Mouse (Mus musculus) neural tube, embryonic 15.5 days (tissue): ENCODE data around the gene Lamb1. TPM values are rescaled to one million over a fixed set of nuclear protein-coding genes. Genes with fewer than 3 reads are reported as not detected.

Experiments used
- ATAC-seq: fragments of 200-750 bp; cut with Nextera tagmentation; 2 replicates; pipeline ENCODE4 v1.8.0; 2017; ENCODE audit warnings: mild to moderate bottlenecking, moderate TSS enrichment, moderate library complexity; ENCODE audit not compliant: low FRiP score
- H3K27ac ChIP-seq: fragments of 300-500 bp; sonication (generic); replicated peaks from 2 replicates; pipeline ENCODE4 v1.5.1; 2015; ENCODE audit warnings: mild to moderate bottlenecking, inconsistent platforms
- H3K27me3 ChIP-seq: fragments of 300-500 bp; sonication (generic); replicated peaks from 2 replicates; pipeline ENCODE4 v1.6.1; 2015; ENCODE audit warnings: inconsistent platforms
- H3K36me3 ChIP-seq: fragments of 300-500 bp; sonication (generic); 2 replicates; pipeline ENCODE4 v1.6.1; 2015; ENCODE audit warnings: inconsistent platforms
- H3K4me1 ChIP-seq: fragments of 300-500 bp; sonication (generic); 2 replicates; pipeline ENCODE4 v1.6.1; 2015; ENCODE audit warnings: inconsistent platforms
- H3K4me2 ChIP-seq: fragments of 300-500 bp; sonication (generic); 2 replicates; pipeline ENCODE4 v1.6.1; 2015; ENCODE audit warnings: inconsistent platforms, mild to moderate bottlenecking, moderate library complexity
- H3K4me3 ChIP-seq: fragments of 300-500 bp; sonication (generic); replicated peaks from 2 replicates; pipeline ENCODE4 v1.5.1; 2015; ENCODE audit warnings: mild to moderate bottlenecking, inconsistent platforms
- H3K9ac ChIP-seq: fragments of 300-500 bp; sonication (generic); replicated peaks from 2 replicates; pipeline ENCODE4 v1.6.1; 2015; ENCODE audit warnings: mild to moderate bottlenecking, inconsistent platforms
- H3K9me3 ChIP-seq: fragments of 300-500 bp; sonication (generic); replicated peaks from 2 replicates; pipeline ENCODE4 v1.6.1; 2016; ENCODE audit warnings: inconsistent platforms
- WGBS: fragments of 180-500 bp; shearing (Covaris S2); methylation state at CpG from one replicate; pipeline ENCODE4 v1.1.7; 2015; ENCODE audit warnings: mixed read lengths; 5-methylcytosine and 5-hydroxymethylcytosine counted together
- polyA plus RNA-seq: library from polyadenylated mRNA; unstranded; fragments of >200 nt; fragmentation: Nextera tagmentation; extraction: Ambion mirVana; gene quantifications from 2 replicates; pipeline ENCODE4 v1.2.1, GENCODE M21; 2015

Lamb1 gene
- polyA plus RNA-seq, 1 experiment from 2014 or later: 17.4 TPM

GRCm38 (mm10) chr12:31293361-31294142 lies 28.5 kb downstream of the Lamb1 start:
- ATAC-seq: no peak
- Histone ChIP-seq H3K36me3 (no peaks in the 10 kb centered on the region), H3K27ac (no peak overlapping the region), H3K4me3 (no peak overlapping the region), H3K4me1 (peaks cover 5% of the 10 kb centered on the region; the same call in 1 of the 2 replicates), H3K4me2 (no peak overlapping the region), H3K9ac (no peak overlapping the region), H3K9me3 (no peaks in the 10 kb centered on the region), H3K27me3 (no peaks in the 10 kb centered on the region)
- WGBS: 75% methylated on average over 15 of the region's 15 CpGs

DNA sequence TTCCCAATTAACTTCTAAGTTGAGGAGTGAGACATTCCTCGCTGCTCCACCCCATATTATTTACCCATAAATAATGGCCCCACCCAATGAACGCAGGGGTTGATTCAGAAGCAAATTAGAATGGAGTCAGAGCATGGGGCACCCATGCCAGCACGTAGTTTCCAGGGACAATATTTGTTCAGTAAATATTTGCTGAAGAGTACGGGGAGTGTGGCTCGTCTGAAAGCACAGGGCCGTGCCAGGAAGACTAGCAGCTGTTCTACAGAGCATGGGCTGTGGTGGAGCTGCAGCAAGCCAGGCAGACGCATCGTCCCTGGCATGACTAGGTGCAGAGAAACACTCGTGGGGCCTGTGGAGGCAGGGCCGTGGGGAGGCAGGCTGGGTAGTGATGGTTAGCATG lies 29.5 kb downstream of the Lamb1 start:
- Histone ChIP-seq H3K9me3 (no peaks in the 10 kb centered on the region), H3K4me1 (peaks cover 5% of the 10 kb centered on the region; the same call in 1 of the 2 replicates), H3K4me3 (no peak overlapping the region), H3K27ac (no peak overlapping the region), H3K9ac (no peak overlapping the region), H3K4me2 (no peak overlapping the region), H3K27me3 (no peaks in the 10 kb centered on the region), H3K36me3 (no peaks in the 10 kb centered on the region)
- ATAC-seq: no peak
- WGBS: 60% methylated on average over 10 of the region's 10 CpGs

- no peaks in the 10 kb centered on the region for H3K27me3 ChIP-seq
- no peaks in the 10 kb centered on the region for H3K9me3 ChIP-seq
- H3K9ac ChIP-seq: no peak overlapping the region
- peaks cover 5% of the 10 kb centered on the region; the same call in 1 of the 2 replicates for H3K4me1 ChIP-seq
- 78% methylated on average over 11 of the region's 11 CpGs for WGBS
- H3K4me2 ChIP-seq: no peak overlapping the region
- no peak overlapping the region for H3K4me3 ChIP-seq
- no peaks in the 10 kb centered on the region for H3K36me3 ChIP-seq
- H3K27ac ChIP-seq: no peak overlapping the region
- ATAC-seq: no peak
These were observed 30.0 kb downstream of the Lamb1 start for GRCm38 (mm10) chr12:31294996-31295395.

DNA sequence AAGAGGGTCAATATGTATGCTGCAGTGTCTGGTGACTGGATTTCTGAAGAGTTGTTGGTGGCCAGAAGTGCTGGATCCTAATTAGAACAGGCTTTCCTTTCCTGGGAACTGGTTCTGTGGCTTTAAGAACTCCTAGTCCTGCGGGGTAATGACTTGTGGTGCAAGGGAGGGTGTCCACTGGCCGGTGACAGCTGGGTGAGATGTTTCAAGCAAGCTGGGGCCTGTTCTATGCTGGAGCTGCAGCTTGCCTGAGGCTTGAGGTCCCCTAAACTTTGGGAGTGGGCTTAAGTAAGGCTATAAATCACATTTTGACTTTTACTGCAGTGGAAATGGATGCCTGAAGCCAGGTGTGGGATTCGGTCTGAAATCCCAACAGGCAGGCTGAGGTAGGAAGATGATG lies 30.5 kb downstream of the Lamb1 start:
- no peak overlapping the region for H3K4me2 ChIP-seq
- no peaks in the 10 kb centered on the region for H3K9me3 ChIP-seq
- 42% methylated on average over 3 of the region's 3 CpGs for WGBS

DNA sequence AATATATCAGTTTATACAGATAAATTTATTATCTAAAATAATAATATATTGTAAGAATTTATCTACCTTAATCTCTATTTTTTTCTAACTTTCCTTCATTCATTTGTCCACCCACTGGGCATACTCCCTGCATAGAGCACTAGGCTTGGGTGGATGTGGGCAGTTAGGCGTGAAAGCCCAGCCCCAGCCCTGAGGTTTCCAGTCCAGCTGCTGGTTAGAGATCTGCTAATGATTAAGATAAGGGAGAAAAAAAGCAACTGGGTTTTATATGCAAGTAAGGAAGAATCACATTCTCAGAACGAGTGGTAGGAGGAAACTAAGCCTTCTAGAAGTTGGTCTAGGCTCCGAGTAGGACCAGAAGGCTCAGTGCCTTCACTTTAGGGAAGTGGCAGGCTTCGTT lies 31.1 kb downstream of the Lamb1 start:
- H3K9ac ChIP-seq: no peak overlapping the region
- no peaks in the 10 kb centered on the region for H3K9me3 ChIP-seq
- no peaks in the 10 kb centered on the region for H3K36me3 ChIP-seq
- ATAC-seq: no peak
- no peak overlapping the region for H3K4me3 ChIP-seq
- H3K4me1 ChIP-seq: peaks cover 5% of the 10 kb centered on the region; the same call in 1 of the 2 replicates
- H3K4me2 ChIP-seq: no peak overlapping the region
- no peak overlapping the region for H3K27ac ChIP-seq
- no peaks in the 10 kb centered on the region for H3K27me3 ChIP-seq
- 90% methylated on average over 4 of the region's 4 CpGs for WGBS

More for the DNA sequence above, 30.5 kb downstream of the Lamb1 start:
- H3K4me1 ChIP-seq: peaks cover 5% of the 10 kb centered on the region; the same call in 1 of the 2 replicates
- no peaks in the 10 kb centered on the region for H3K27me3 ChIP-seq
- ATAC-seq: no peak
- H3K36me3 ChIP-seq: no peaks in the 10 kb centered on the region
- H3K4me3 ChIP-seq: no peak overlapping the region
- no peak overlapping the region for H3K27ac ChIP-seq
- H3K9ac ChIP-seq: no peak overlapping the region

- 94% methylated on average over 4 of the region's 4 CpGs for WGBS
- Histone ChIP-seq H3K4me3 (no peak overlapping the region), H3K4me1 (peaks cover 7% of the 10 kb centered on the region; the same call in 1 of the 2 replicates), H3K4me2 (no peak overlapping the region), H3K27me3 (no peaks in the 10 kb centered on the region), H3K9me3 (no peaks in the 10 kb centered on the region), H3K9ac (no peak overlapping the region), H3K27ac (no peak overlapping the region), H3K36me3 (no peaks in the 10 kb centered on the region)
- ATAC-seq: no peak
These were observed 33.1 kb downstream of the Lamb1 start for GRCm38 (mm10) chr12:31298122-31298521.

- H3K36me3 ChIP-seq: no peaks in the 10 kb centered on the region
- WGBS: 91% methylated on average over 8 of the region's 8 CpGs
These were observed 33.5 kb downstream of the Lamb1 start for GRCm38 (mm10) chr12:31298530-31298929.

DNA sequence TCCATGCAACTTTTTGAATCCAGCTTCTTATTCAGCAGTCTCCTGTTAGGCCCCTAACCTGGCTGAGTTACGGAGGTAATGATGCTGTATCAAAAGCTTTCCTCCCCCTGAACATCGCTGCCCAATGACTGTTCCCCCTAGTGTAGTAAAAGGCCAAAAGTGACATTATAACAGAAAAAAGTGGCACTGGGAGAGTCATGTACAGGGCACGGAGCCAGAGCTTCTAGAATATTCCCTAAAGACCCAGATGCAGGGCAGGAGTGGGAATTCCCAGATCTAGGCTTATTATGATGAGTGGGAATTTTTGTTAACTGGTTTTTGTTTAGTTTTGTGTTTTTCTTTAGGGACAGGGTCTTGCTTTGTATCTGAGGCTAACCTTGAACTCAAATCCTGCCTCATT lies 34.1 kb downstream of the Lamb1 start:
- H3K4me1 ChIP-seq: peaks cover 7% of the 10 kb centered on the region; the same call in 1 of the 2 replicates
- no peak overlapping the region for H3K9ac ChIP-seq
- 79% methylated on average over 3 of the region's 3 CpGs for WGBS
- H3K36me3 ChIP-seq: no peaks in the 10 kb centered on the region
- no peaks in the 10 kb centered on the region for H3K27me3 ChIP-seq
- H3K27ac ChIP-seq: no peak overlapping the region
- no peak overlapping the region for H3K4me2 ChIP-seq
- no peak for ATAC-seq
- no peak overlapping the region for H3K4me3 ChIP-seq
- no peaks in the 10 kb centered on the region for H3K9me3 ChIP-seq

More at GRCm38 (mm10) chr12:31298530-31298929, 33.5 kb downstream of the Lamb1 start:
- H3K27ac ChIP-seq: no peak overlapping the region
- no peaks in the 10 kb centered on the region for H3K9me3 ChIP-seq
- no peak overlapping the region for H3K9ac ChIP-seq
- no peaks in the 10 kb centered on the region for H3K27me3 ChIP-seq
- H3K4me2 ChIP-seq: no peak overlapping the region
- H3K4me1 ChIP-seq: peaks cover 7% of the 10 kb centered on the region; the same call in 1 of the 2 replicates
- no peak for ATAC-seq
- H3K4me3 ChIP-seq: no peak overlapping the region

GRCm38 (mm10) chr12:31299676-31300197 lies 34.7 kb downstream of the Lamb1 start:
- ATAC-seq: no peak
- Histone ChIP-seq H3K4me2 (no peak overlapping the region), H3K9ac (no peak overlapping the region), H3K9me3 (no peaks in the 10 kb centered on the region), H3K4me3 (no peak overlapping the region), H3K4me1 (peaks cover 5% of the 10 kb centered on the region; the same call in 1 of the 2 replicates), H3K27me3 (no peaks in the 10 kb centered on the region), H3K36me3 (no peaks in the 10 kb centered on the region), H3K27ac (no peak overlapping the region)
- 91% methylated on average over 14 of the region's 14 CpGs for WGBS

- Histone ChIP-seq H3K27me3 (no peaks in the 10 kb centered on the region), H3K4me3 (no peak overlapping the region)
- 93% methylated on average over 9 of the region's 9 CpGs for WGBS
These were observed 35.2 kb downstream of the Lamb1 start for GRCm38 (mm10) chr12:31300276-31300675.

DNA sequence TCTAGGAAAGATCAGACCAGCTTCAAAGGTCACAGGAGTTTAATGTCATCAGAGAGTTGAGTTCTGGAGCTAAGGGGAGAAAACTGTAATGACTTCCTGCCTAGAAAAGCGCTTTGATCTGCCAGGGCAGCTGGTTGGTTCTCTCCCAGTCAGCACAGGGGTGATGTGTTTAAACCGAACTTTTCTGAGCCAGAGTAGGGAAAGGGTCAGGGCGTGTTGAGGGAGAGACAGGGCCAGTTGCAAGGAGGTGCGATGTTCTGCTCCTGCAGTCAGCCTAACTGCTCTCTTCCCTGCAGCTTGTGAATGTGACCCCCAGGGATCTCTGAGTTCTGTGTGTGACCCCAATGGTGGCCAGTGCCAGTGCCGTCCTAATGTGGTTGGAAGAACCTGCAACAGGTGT lies 37.2 kb downstream of the Lamb1 start:
- ATAC-seq: no peak
- no peaks in the 10 kb centered on the region for H3K9me3 ChIP-seq
- 76% methylated on average over 5 of the region's 5 CpGs for WGBS
- H3K36me3 ChIP-seq: no peaks in the 10 kb centered on the region
- H3K27me3 ChIP-seq: no peaks in the 10 kb centered on the region
- H3K4me3 ChIP-seq: no peak overlapping the region
- no peak overlapping the region for H3K9ac ChIP-seq
- H3K27ac ChIP-seq: no peak overlapping the region
- peaks cover 2% of the 10 kb centered on the region; the same call in 1 of the 2 replicates for H3K4me1 ChIP-seq
- H3K4me2 ChIP-seq: no peak overlapping the region

More at GRCm38 (mm10) chr12:31300276-31300675, 35.2 kb downstream of the Lamb1 start:
- H3K4me2 ChIP-seq: no peak overlapping the region
- H3K4me1 ChIP-seq: peaks cover 2% of the 10 kb centered on the region; the same call in 1 of the 2 replicates
- no peak overlapping the region for H3K9ac ChIP-seq
- no peaks in the 10 kb centered on the region for H3K9me3 ChIP-seq
- H3K27ac ChIP-seq: no peak overlapping the region
- no peaks in the 10 kb centered on the region for H3K36me3 ChIP-seq
- ATAC-seq: no peak
